Mouse (Mus musculus) regulatory T cell (primary cell): ENCODE measurements around the gene Tmem217.

Experiments used
- in situ Hi-C: fragments of 300-600 bp; cut with MboI, MseI; formaldehyde crosslinking; loops from one replicate; pipeline ENCODE4 v1.15.1; 2025; ENCODE audit warnings: high pct_unique_total_duplicates

The Tmem217 gene

DNA sequence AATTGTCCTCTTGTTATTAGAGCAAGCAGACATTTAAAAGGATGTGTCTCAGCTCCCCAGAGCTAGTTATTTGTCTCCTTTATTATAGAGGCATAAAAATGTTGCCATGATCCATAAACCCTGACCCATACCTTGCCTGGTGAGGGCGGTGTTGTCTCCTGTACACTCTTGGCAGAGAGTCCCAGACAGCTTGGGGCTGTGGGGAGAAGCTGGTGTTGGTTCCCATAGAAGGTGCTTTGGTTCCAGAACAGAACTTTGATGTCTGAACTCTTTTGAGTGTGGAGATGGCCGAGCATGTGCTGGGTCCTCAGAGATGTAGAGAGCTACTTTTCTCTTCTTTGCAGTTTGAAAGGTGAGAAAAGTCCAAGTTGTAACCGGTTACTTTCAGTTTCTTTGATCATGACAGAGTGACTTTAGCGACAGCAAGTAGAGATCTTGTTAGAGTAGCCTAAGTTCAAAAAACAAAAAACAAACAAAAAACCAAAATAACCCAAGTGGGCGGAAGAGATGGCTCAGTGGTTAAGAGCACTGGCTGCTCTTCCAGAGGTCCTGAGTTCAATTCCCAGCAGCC lies at the start of gene Tmem217:
Gene Tmem217 (minus strand): TSS at position 224 of the 571 bp plus-strand sequence.
- in situ Hi-C loops = no loop called here

DNA sequence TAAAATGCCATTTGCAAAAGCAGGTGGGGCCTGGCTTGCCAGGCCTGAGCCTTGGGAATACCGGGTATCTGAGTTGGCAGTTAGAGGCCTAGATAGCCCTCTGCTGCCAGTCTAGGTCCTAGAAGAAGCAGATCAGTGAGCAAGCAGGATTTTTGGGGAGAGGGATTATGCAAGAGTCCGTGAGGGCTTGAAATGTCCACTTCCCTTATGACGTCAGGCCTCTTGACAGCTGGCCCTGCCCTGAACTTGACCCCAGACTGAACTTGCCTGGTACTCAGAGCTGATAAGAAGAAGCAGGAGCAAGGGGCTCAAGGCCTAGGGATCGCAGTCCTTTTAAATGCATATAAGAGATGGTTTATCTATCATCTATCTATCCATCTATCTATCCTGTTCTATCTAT lies 49.2 kb upstream of the Tmem217 start:
- in situ Hi-C loops = no loop called here

DNA sequence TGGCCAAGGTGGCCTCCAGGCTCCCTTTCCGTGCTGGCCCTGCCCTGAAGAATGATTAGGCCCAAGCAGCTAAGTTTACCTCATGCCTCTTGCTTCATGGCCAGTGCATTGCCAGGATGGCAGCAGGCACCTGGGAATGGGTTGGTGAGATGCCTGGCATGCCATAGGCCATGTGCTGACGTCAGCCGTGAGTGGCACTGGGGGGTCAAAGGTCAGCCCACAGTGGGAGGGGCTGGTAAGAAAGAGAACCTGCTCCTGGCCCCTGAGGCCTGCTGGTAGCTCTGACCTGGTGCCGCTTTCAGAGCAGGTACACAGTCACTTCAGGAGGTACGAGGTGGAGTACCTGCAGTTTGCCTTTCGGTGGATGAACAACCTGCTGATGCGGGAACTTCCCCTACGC lies 47.4 kb upstream of the Tmem217 start:
- in situ Hi-C loops = no loop called here

DNA sequence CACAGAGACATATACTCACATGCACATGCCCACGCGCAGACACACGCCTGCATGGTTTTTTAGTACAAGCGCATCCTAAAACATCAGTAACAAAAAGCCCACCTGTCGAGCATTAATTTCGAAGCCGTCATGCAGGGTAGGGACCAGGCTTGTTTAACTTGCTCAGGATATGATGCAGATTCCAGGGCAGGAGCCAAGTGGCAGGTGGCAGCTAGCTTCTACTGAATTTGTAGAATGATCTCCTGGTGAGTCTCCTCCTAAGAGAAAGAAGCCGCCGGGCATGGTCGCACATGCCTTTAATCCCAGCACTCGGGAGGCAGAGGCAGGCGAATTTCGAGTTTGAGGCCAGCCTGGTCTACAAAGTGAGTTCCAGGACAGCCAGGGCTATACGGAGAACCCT lies 46.9 kb upstream of the Tmem217 start:
- in situ Hi-C loops = no loop called here

- in situ Hi-C loops = no loop called here
Observed at GRCm38 (mm10) chr17:29596771-29597132, 44.6 kb upstream of the Tmem217 start.

GRCm38 (mm10) chr17:29595891-29596770 lies 43.9 kb upstream of the Tmem217 start:
- in situ Hi-C loops = no loop called here

DNA sequence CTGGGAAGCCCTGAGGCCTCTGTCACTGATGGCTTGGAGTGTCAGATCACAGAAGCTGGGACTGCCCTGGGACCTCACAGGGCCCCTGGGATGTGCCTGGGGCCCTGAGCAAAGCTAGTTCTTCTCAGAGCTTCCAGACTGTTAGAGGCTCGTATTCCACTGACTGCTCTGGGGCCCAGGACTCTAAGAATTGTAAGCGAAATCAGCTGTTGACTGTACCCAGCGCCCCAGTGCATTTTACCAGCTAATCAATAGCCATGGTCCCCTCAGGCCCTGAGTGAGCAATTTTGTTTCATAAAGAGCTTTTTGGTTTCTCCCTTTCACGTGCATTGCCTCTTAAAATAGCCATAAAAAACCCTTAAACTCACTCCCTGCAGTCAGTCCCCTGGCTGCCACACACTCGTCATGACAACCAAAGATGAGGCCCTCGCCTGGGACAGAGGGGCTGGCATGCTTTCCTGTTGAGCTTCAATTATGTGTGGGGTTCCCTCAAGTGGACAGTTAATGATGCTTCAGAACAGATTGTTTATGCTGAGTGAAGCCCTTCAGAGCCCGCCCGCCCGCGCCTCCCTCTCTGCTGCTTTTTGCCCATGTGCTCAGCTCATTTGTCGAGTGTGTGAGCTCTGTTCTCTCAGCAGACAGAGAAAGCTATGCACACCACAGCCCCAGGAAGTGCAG lies 37.2 kb upstream of the Tmem217 start:
- in situ Hi-C loops = no loop called here

DNA sequence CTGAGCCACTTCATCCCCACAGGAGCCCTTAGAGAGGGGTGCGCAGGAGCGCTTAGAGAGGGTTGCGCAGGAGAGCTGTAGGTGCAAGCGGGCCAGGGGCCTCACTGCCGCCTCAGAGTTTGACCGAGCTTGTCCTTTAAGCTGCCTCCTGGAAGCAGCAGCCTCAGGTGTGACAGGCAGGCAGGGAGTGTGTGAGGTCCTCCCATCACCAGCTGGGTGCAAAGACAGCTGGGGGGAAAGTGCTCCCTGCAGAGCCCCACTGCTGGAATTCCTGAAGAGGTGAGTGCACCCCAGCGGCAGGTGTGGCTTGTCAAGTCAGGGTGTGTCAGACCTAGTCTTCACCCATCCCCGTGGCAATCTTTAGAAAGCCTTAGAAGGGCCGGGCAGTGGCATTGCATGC lies 34.7 kb upstream of the Tmem217 start:
- in situ Hi-C loops = no loop called here

DNA sequence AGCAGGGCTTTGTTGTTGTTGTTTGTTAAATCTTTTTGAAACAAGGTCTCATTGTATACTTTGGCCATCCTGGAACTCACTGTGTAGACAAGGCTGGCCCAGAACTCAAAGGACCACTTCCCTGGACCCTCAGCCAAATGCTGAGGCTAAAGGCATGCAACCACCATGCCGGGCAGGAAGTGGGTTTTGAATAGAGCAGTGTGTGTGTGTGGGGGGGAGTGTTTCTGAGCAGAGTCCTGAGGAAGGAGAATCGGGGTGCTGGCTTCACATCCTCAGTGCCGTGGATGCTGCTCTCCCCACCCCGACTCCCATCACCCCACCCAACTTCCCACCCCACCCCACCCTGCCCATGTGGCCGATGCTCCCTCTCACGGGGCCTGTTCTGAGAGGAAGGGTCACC lies 33.3 kb upstream of the Tmem217 start:
- in situ Hi-C loops = no loop called here

DNA sequence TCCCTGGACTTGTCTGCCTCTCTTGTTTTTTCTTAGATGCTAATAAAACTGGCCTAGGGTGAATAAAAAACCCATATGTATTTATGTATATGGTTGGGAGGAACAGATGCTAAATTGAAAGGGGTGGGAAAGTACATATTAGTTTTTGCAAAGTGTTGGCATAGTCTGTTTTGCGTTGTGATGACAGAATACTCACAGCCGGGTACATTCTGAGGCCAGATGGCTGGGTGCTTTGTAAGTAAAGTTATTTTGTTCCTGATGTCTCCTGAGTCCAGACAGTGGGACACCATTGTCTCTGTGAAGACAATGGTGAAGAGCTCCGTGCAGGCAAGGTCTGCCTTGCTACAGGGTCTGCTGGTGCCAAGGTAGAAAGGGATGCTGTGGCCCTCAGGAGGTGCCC lies 32.6 kb upstream of the Tmem217 start:
- in situ Hi-C loops = no loop called here

GRCm38 (mm10) chr17:29584306-29584705 lies 32.1 kb upstream of the Tmem217 start:
- in situ Hi-C loops = no loop called here

GRCm38 (mm10) chr17:29583569-29583968 lies 31.4 kb upstream of the Tmem217 start:
- in situ Hi-C loops = no loop called here

- in situ Hi-C loops = no loop called here
Observed at GRCm38 (mm10) chr17:29579579-29580126, 27.5 kb upstream of the Tmem217 start.

- in situ Hi-C loops = no loop called here
Observed at GRCm38 (mm10) chr17:29569831-29570230, 17.6 kb upstream of the Tmem217 start.

DNA sequence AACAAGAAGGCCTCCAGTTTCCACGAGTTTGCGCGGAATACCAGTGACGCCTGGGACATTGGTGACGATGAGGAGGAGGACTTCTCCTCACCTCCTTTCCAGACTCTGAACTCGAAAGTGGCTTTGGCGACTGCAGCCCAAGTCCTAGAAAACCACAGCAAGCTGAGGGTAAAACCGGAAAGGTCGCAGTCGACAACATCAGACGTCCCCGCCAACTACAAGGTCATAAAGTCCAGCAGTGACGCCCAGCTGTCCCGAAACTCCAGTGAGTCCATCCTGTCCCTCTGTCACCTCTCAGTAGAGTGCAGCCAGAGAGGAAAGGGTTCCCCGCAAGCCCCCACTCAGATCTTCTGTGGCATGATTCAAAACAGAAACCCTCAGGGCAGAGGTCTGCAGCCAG lies 16.2 kb upstream of the Tmem217 start:
- in situ Hi-C loops = no loop called here

- in situ Hi-C loops = no loop called here
Observed at GRCm38 (mm10) chr17:29565521-29565920, 13.3 kb upstream of the Tmem217 start.

- in situ Hi-C loops = no loop called here
Observed at GRCm38 (mm10) chr17:29558476-29558875, 6.3 kb upstream of the Tmem217 start.

- in situ Hi-C loops = no loop called here
Observed at GRCm38 (mm10) chr17:29556893-29557292, 4.7 kb upstream of the Tmem217 start.

DNA sequence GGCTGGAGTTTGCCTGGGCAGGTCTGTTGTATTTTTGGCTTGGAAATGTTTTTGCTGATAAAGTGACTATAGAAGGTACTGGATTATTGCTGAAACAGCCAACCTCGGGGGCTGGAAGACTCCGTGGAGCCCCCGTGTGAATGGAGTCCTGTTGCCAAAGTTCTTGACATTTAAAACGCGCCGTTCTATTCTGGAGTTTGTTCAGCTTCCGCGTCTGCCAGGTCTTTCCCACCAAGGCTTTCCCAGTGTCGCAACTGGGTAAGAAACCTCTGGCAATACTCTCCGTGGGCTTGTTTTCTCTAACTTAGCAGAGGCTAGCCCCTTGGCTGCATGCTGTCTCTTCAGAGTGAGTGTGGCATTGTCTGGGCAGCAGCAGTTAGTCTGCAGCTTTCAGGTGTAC lies 4.3 kb upstream of the Tmem217 start:
- in situ Hi-C loops = no loop called here

DNA sequence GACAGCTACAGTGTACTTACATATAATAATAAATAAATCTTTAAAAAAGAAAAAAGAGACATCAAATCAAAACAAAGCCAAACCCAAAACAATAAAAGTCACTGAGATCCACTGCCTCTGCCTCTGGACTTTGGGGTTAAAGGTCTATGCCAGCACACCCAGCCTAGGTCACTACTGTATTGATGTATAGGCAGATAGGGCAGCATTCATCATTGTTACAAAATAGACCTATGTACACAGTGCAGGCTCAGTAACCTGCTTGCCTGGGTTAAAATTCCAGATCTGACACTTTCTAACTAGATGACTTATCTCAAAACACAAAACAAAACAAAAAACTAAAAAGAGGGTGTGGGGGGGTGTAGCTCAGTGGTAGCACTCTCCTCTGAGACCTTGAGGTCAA lies 2.0 kb upstream of the Tmem217 start:
- in situ Hi-C loops = no loop called here

DNA sequence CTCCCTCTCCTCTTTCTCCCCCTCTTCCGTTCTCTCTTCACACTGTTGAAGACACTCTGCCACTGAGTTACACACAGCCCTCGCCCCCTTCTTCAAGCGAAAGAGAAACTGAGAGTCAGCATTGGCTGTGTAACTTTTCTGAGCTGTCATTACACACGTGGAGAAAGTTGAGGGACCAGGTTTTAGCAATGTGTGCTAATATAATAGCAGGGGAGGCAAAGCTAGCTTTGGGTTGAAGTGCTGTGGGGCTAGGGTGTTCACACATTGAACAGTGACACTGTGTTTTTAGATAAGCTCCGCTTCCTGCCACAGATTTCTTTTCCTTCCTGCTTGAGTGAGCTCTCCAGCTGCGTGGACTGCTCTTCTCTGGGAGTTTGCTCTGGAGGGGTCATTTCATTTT lies 1.2 kb downstream of the Tmem217 start:
- in situ Hi-C loops = no loop called here
